Mouse (Mus musculus) ES-Bruce4 (cell line): ENCODE results near the gene Il4. TPM values are rescaled to one million over a fixed set of nuclear protein-coding genes. Genes with fewer than 3 reads are reported as not detected.

Source experiments
- H3K27ac ChIP-seq: 2 replicates; pipeline ENCODE4 v1.5.1; 2012; ENCODE audit warnings: low read length, inconsistent platforms; ENCODE audit not compliant: insufficient read depth
- H3K27me3 ChIP-seq: 2 replicates; pipeline ENCODE4 v1.6.1; 2012; ENCODE audit warnings: mild to moderate bottlenecking, low read length, inconsistent platforms; ENCODE audit not compliant: control insufficient read depth, poor library complexity, insufficient read depth, severe bottlenecking
- H3K36me3 ChIP-seq: 2 replicates; pipeline ENCODE4 v1.6.1; 2012; ENCODE audit warnings: inconsistent platforms, mild to moderate bottlenecking, low read length, moderate library complexity; ENCODE audit not compliant: control insufficient read depth, poor library complexity, insufficient read depth, severe bottlenecking
- H3K4me1 ChIP-seq: one replicate; pipeline ENCODE4 v1.8.1; 2011; ENCODE audit warnings: low read length; ENCODE audit not compliant: control insufficient read depth, insufficient read depth
- H3K4me3 ChIP-seq: 2 replicates; pipeline ENCODE4 v1.5.1; 2011; ENCODE audit warnings: low read depth, mild to moderate bottlenecking, low read length
- H3K9ac ChIP-seq: 2 replicates; pipeline ENCODE4 v1.6.1; 2012; ENCODE audit warnings: low read depth, mild to moderate bottlenecking, inconsistent platforms; ENCODE audit not compliant: poor library complexity, severe bottlenecking
- H3K9me3 ChIP-seq: replicated peaks from 2 replicates; pipeline ENCODE4 v1.6.1; 2012; ENCODE audit warnings: mild to moderate bottlenecking, low read length, inconsistent platforms; ENCODE audit not compliant: control insufficient read depth, poor library complexity, insufficient read depth, severe bottlenecking
- CTCF ChIP-seq: IDR thresholded peaks from one replicate; pipeline ENCODE4 v1.8.1; 2011; ENCODE audit warnings: low read depth, low read length
- EP300 ChIP-seq: IDR thresholded peaks from 2 replicates; pipeline ENCODE4 v1.6.1; 2011; ENCODE audit warnings: low read depth, low read length; ENCODE audit not compliant: insufficient read depth
- POLR2A ChIP-seq: IDR thresholded peaks from one replicate; pipeline ENCODE4 v1.8.1; 2011; ENCODE audit warnings: low read length; ENCODE audit not compliant: insufficient read depth
- polyA plus RNA-seq: library from polyadenylated mRNA; stranded (reverse); fragments of >200 nt; gene quantifications from 2 replicates; pipeline ENCODE4 v1.2.4, GENCODE M21; 2011; ENCODE audit warnings: low read depth; ENCODE audit not compliant: missing spikeins, insufficient read depth, insufficient read length

The Il4 gene
- polyA plus RNA-seq, 1 experiment: not detected

GRCm38 (mm10) chr11:53615575-53615974, 2.9 kb downstream of the Il4 start:
- Histone ChIP-seq H3K36me3 (no peaks in the 10 kb centered on the region), H3K27ac (no peak overlapping the region), H3K27me3 (no peaks in the 10 kb centered on the region), H3K4me1 (no peaks in the 10 kb centered on the region), H3K4me3 (no peak overlapping the region), H3K9ac (no peak overlapping the region), H3K9me3 (no peaks in the 10 kb centered on the region)
- TF ChIP-seq EP300: no peak
- TF ChIP-seq POLR2A: no peak
- no peak for TF ChIP-seq CTCF

- H3K4me1 ChIP-seq: no peaks in the 10 kb centered on the region
- no peaks in the 10 kb centered on the region for H3K9me3 ChIP-seq
- no peak overlapping the region for H3K9ac ChIP-seq
- no peak overlapping the region for H3K27ac ChIP-seq
- H3K36me3 ChIP-seq: no peaks in the 10 kb centered on the region
- TF ChIP-seq EP300: no peak
- TF ChIP-seq POLR2A: no peak
- no peak for TF ChIP-seq CTCF
- no peak overlapping the region for H3K4me3 ChIP-seq
- H3K27me3 ChIP-seq: no peaks in the 10 kb centered on the region
These were observed 3.3 kb downstream of the Il4 start for GRCm38 (mm10) chr11:53615172-53615571.

- H3K27ac ChIP-seq: no peak overlapping the region
- no peaks in the 10 kb centered on the region for H3K27me3 ChIP-seq
- no peak overlapping the region for H3K9ac ChIP-seq
- H3K4me3 ChIP-seq: no peak overlapping the region
- no peaks in the 10 kb centered on the region for H3K36me3 ChIP-seq
- H3K9me3 ChIP-seq: no peaks in the 10 kb centered on the region
- no peaks in the 10 kb centered on the region for H3K4me1 ChIP-seq
- no peak for TF ChIP-seq EP300
- TF ChIP-seq CTCF: no peak
- no peak for TF ChIP-seq POLR2A
These were observed 8.8 kb downstream of the Il4 start for GRCm38 (mm10) chr11:53609672-53610071.

- Histone ChIP-seq H3K27me3 (no peaks in the 10 kb centered on the region), H3K27ac (no peak overlapping the region), H3K4me1 (no peaks in the 10 kb centered on the region), H3K9ac (no peak overlapping the region), H3K9me3 (no peaks in the 10 kb centered on the region), H3K36me3 (no peaks in the 10 kb centered on the region), H3K4me3 (no peak overlapping the region)
- no peak for TF ChIP-seq CTCF
These were observed 9.2 kb downstream of the Il4 start for GRCm38 (mm10) chr11:53609231-53609630.

- Histone ChIP-seq H3K4me1 (peaks cover 2% of the 10 kb centered on the region), H3K9me3 (no peaks in the 10 kb centered on the region), H3K4me3 (no peak overlapping the region), H3K27ac (no peak overlapping the region), H3K36me3 (no peaks in the 10 kb centered on the region), H3K9ac (no peak overlapping the region), H3K27me3 (no peaks in the 10 kb centered on the region)
- TF ChIP-seq POLR2A (no peak), CTCF (no peak), EP300 (no peak)
These were observed 12.9 kb downstream of the Il4 start for GRCm38 (mm10) chr11:53605609-53606008.

GRCm38 (mm10) chr11:53604983-53605382, 13.5 kb downstream of the Il4 start:
- Histone ChIP-seq H3K9ac (no peak overlapping the region), H3K9me3 (no peaks in the 10 kb centered on the region), H3K36me3 (no peaks in the 10 kb centered on the region), H3K4me1 (peaks cover 5% of the 10 kb centered on the region), H3K4me3 (no peak overlapping the region), H3K27ac (no peak overlapping the region), H3K27me3 (no peaks in the 10 kb centered on the region)
- no peak for TF ChIP-seq POLR2A
- TF ChIP-seq EP300: no peak
- no peak for TF ChIP-seq CTCF

- Histone ChIP-seq H3K9ac (no peak overlapping the region), H3K4me1 (no peaks in the 10 kb centered on the region), H3K27me3 (no peaks in the 10 kb centered on the region), H3K9me3 (no peaks in the 10 kb centered on the region), H3K36me3 (no peaks in the 10 kb centered on the region), H3K27ac (no peak overlapping the region), H3K4me3 (no peak overlapping the region)
- TF ChIP-seq CTCF (no peak), POLR2A (no peak), EP300 (no peak)
These were observed 27.4 kb downstream of the Il4 start for GRCm38 (mm10) chr11:53591116-53591515.
